Mouse (Mus musculus): ENCODE data around the gene Elobl. TPM values are rescaled to one million over a fixed set of nuclear protein-coding genes. Genes with fewer than 3 reads are reported as not detected.
A peak's percentile ranks its signal among the peaks of the same experiment; 100 is the strongest.

Gene Elobl
- polyA plus RNA-seq, 1 experiment = 0.28 TPM

- DNase-seq (ENCODE audit: extremely low spot score in 1 of 2, low spot score in 1 of 2) = no peak
Measured at GRCm38 (mm10) chr11:88938770-88939169, 28.0 kb downstream of the Elobl start.

- no peak for DNase-seq (ENCODE audit: extremely low spot score in 1 of 2, low spot score in 1 of 2)
Measured at GRCm38 (mm10) chr11:88937886-88938285, 28.8 kb downstream of the Elobl start.

GRCm38 (mm10) chr11:88934089-88935000 is 32.4 kb downstream of the Elobl start:
- peak; percentile 73 to 75 for DNase-seq (ENCODE audit: extremely low spot score in 1 of 2, low spot score in 1 of 2)

GRCm38 (mm10) chr11:88933030-88933429 is 33.7 kb downstream of the Elobl start:
- DNase-seq (ENCODE audit: extremely low spot score in 1 of 2, low spot score in 1 of 2) = no peak

DNA sequence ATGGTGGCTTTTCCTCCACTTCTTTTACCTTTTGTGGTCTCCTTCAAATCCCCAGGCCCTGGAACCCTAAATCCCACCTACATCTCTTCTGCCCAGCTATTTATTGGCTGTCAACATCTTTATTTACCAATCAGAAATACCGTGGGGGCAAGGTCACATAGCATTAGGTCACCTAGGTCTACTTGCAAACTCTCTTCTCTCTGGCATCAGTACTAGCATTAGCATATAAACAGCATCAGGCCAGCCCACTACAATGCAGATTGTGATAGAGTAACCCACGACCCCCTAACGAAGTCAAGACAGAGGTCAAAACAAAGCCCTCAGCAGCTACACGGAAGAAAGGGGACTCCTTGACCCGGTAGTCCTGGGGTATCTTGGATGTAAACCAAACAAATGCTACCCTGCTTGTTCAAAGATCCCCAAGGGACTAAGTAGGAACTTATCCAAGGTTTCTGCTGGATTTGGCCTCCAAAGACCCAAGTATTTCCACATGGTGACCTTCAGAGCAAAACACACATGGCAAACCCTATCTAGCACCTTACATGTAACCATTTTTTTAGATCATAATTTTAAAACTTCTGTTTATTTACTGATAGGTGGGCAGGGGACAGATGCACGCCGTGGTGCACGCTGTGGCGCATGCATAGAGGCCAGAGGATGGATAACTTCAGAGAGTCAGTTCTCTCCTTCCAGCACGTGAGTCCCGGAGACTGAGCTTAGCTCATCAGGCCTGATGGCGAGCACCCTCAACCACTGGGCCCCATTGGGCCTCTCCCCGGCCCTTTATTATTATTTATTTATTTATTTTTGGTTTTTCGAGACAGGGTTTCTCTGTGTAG is 34.8 kb downstream of the Elobl start:
- DNase-seq (ENCODE audit: extremely low spot score in 1 of 2, low spot score in 1 of 2) = no peak

DNA sequence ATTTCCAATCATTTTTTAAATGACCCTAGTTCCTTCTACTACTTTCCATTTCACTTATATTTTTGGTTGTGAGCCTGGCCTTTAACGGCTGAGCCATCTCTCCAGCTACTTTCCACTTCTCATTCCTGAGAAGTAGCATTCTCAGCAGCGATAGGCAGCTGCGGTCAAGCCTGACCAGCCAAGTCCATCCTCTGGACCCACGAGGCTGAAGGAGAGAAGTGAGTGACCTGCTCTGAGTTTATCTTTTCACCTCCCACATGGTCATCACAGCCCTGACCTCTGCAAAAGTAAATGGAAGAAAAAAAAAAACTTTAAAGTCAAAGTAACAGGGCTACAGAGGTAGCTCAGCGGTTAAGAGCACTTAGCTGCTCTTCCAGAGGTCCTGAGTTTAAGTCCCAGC is 40.2 kb downstream of the Elobl start:
- DNase-seq (ENCODE audit: extremely low spot score in 1 of 2, low spot score in 1 of 2) = no peak

Other genes starting within 250 kb of the Elobl start
- 77.1 and 82.2 TPM in 2 replicates for gene Msi2, start 248.4 kb downstream of the Elobl start, polyA plus RNA-seq (2012; rRNA removed)
- 45.2 and 49.1 TPM in 2 replicates for gene Akap1, start 102.3 kb downstream of the Elobl start, polyA plus RNA-seq (2012; rRNA removed)
- 16.9 and 19.0 TPM in 2 replicates for gene Scpep1, start 11.5 kb downstream of the Elobl start, polyA plus RNA-seq (2012; rRNA removed)
- 17.0 and 19.3 TPM in 2 replicates for gene Coil, start 3.3 kb upstream of the Elobl start, polyA plus RNA-seq (2012; rRNA removed)
- 4.3 and 4.4 TPM in 2 replicates for gene Trim25, start 32.4 kb upstream of the Elobl start, polyA plus RNA-seq (2012; rRNA removed)
- 32.2 and 35.7 TPM in 2 replicates for gene Dgke, start 99.9 kb upstream of the Elobl start, polyA plus RNA-seq (2012; rRNA removed)
- 3.0 and 3.2 TPM in 2 replicates for gene Gm525, start 106.9 kb upstream of the Elobl start, polyA plus RNA-seq (2012; rRNA removed)

Data from frontal cortex, adult 2 months (tissue).